Mouse (Mus musculus): ENCODE measurements around the gene Tmem263. TPM values are rescaled to one million over a fixed set of nuclear protein-coding genes. Genes with fewer than 3 reads are reported as not detected.
A peak's percentile ranks its signal among the peaks of the same experiment; 100 is the strongest.

The Tmem263 gene
- total RNA-seq, 2 experiments from 2014 or later = 7.6 to 13.3 TPM

- Histone ChIP-seq H3K4me3 (no peak overlapping the region), H3K27ac (no peak overlapping the region)
- DNase-seq = no peak
- TF ChIP-seq CTCF (IDR thresholded peaks at IDR 0.05) = no peak
- intact Hi-C loops (cut with DNase I) = no loop called here
These were observed 43.9 kb downstream of the Tmem263 start for GRCm38 (mm10) chr10:85146282-85146681.

GRCm38 (mm10) chr10:85149226-85149625 is 46.8 kb downstream of the Tmem263 start:
- no peak overlapping the region for H3K27ac ChIP-seq
- DNase-seq = no peak
- intact Hi-C loops (cut with DNase I) = no loop called here
- no peak overlapping the region for H3K4me3 ChIP-seq
- no peak for TF ChIP-seq CTCF (IDR thresholded peaks at IDR 0.05)

GRCm38 (mm10) chr10:85154195-85154594 is 51.8 kb downstream of the Tmem263 start:
- TF ChIP-seq CTCF (IDR thresholded peaks at IDR 0.05) = peak; percentile 98
- H3K27ac ChIP-seq = 0 out of 2 replicates have a peak overlapping the region, but pooled peaks have one; percentile 35
- intact Hi-C loops (cut with DNase I) = no loop called here
- DNase-seq = peak; percentile 69
- H3K4me3 ChIP-seq = no peak overlapping the region

GRCm38 (mm10) chr10:85157451-85157850 is 55.0 kb downstream of the Tmem263 start:
- no peak overlapping the region for H3K4me3 ChIP-seq
- TF ChIP-seq CTCF (IDR thresholded peaks at IDR 0.05) = no peak
- H3K27ac ChIP-seq = no peak overlapping the region
- no peak for DNase-seq
- intact Hi-C loops (cut with DNase I) = no loop called here

- intact Hi-C loops (cut with DNase I) = loop anchor here (2.0 kb wide), 1 partner anchor 25 kb away; the partner anchor contains the start of gene Cry1
- DNase-seq = no peak
- Histone ChIP-seq H3K27ac (peak overlapping the region; percentile 85), H3K4me3 (no peak overlapping the region)
- no peak for TF ChIP-seq CTCF (IDR thresholded peaks at IDR 0.05)
These were observed 57.7 kb downstream of the Tmem263 start for GRCm38 (mm10) chr10:85159989-85160619.

- no peak for TF ChIP-seq CTCF (IDR thresholded peaks at IDR 0.05)
- H3K27ac ChIP-seq = peak overlapping the region; percentile 85
- no peak for DNase-seq
- intact Hi-C loops (cut with DNase I) = loop anchor here (2.0 kb wide), 1 partner anchor 23 kb away; the partner anchor contains the start of gene Cry1
- H3K4me3 ChIP-seq = peak overlapping the region; percentile 34; the same call in 1 of the 2 replicates
These were observed 59.4 kb downstream of the Tmem263 start for GRCm38 (mm10) chr10:85161745-85162351.

- no peak for TF ChIP-seq CTCF (IDR thresholded peaks at IDR 0.05)
- H3K27ac ChIP-seq = peak overlapping the region; percentile 48; the same call in 1 of the 2 replicates
- DNase-seq = no peak
- H3K4me3 ChIP-seq = no peak overlapping the region
- intact Hi-C loops (cut with DNase I) = no loop called here
These were observed 62.4 kb downstream of the Tmem263 start for GRCm38 (mm10) chr10:85164791-85165190.

- H3K27ac ChIP-seq = peak overlapping the region; percentile 48
- intact Hi-C loops (cut with DNase I) = no loop called here
These were observed 62.9 kb downstream of the Tmem263 start for GRCm38 (mm10) chr10:85165306-85165705.

More at GRCm38 (mm10) chr10:85165306-85165705, 62.9 kb downstream of the Tmem263 start:
- no peak for DNase-seq
- H3K4me3 ChIP-seq = no peak overlapping the region
- TF ChIP-seq CTCF (IDR thresholded peaks at IDR 0.05) = no peak

Other genes starting within 250 kb of the Tmem263 start
- 10 to 100 TPM; 35.5 to 54.4 TPM for gene Ric8b, start 185.0 kb upstream of the Tmem263 start, total RNA-seq (2021)
- gene Fhl4, start 132 bp upstream of the Tmem263 start, total RNA-seq (2021) = under 1 TPM; 0.13 to 0.17 TPM
- gene Mterf2, start 25.4 kb downstream of the Tmem263 start, total RNA-seq (2021) = 10 to 100 TPM in 1 of 2 experiments, 1 to 10 TPM in 1; 9.9 to 14.3 TPM
- 10 to 100 TPM in 1 of 2 experiments, 1 to 10 TPM in 1; 9.1 to 15.5 TPM for gene Cry1, start 82.4 kb downstream of the Tmem263 start, total RNA-seq (2021)